Mouse (Mus musculus): ENCODE results near the gene Zfp14. TPM values are rescaled to one million over a fixed set of nuclear protein-coding genes. Genes with fewer than 3 reads are reported as not detected.

The Zfp14 gene
- total RNA-seq, 2 experiments from 2014 or later, result 1.5 to 2.0 TPM

- DNase-seq, result no peak
- intact Hi-C loops (cut with DNase I; ENCODE audit: low total_unique reads), result no loop called here
These were observed 63.6 kb downstream of the Zfp14 start for GRCm38 (mm10) chr7:29987551-29987950.

Small RNAs within 50 kb of the gene (microRNA-seq; reads per million reads assigned to microRNA genes)
- 0 reads per million in 2 experiments for gene Gm23368

Other genes starting within 250 kb of the Zfp14 start
- 1 to 10 TPM; 9.1 to 9.7 TPM for gene Zfp790, start 235.3 kb downstream of the Zfp14 start, total RNA-seq (2021)
- under 1 TPM; 0.27 to 0.35 TPM for gene Zfp940, start 197.7 kb downstream of the Zfp14 start, total RNA-seq (2021)
- gene Zfp420, start 191.4 kb downstream of the Zfp14 start, total RNA-seq (2021), result 1 to 10 TPM; 2.2 to 2.6 TPM
- 1 to 10 TPM; 6.0 to 8.0 TPM for gene Zfp27, start 144.8 kb downstream of the Zfp14 start, total RNA-seq (2021)
- gene Zfp383, start 143.2 kb downstream of the Zfp14 start, total RNA-seq (2021), result 1 to 10 TPM; 5.9 to 8.1 TPM
- gene Zfp74, start 97.3 kb downstream of the Zfp14 start, total RNA-seq (2021), result 1 to 10 TPM; 4.8 to 7.3 TPM
- 10 to 100 TPM; 28.5 to 42.5 TPM for gene Zfp568, start 67.4 kb downstream of the Zfp14 start, total RNA-seq (2021)
- 1 to 10 TPM; 1.0 to 1.6 TPM for gene Zfp82, start 21.5 kb upstream of the Zfp14 start, total RNA-seq (2021)
- under 1 TPM in 1 of 2 experiments, not detected in 1; 0.80 TPM for gene Gm26920, start 39.0 kb upstream of the Zfp14 start, total RNA-seq (2021)
- gene Zfp566, start 39.1 kb upstream of the Zfp14 start, total RNA-seq (2021), result 1 to 10 TPM; 1.1 to 1.8 TPM
- gene Zfp260, start 43.4 kb upstream of the Zfp14 start, total RNA-seq (2021), result 10 to 100 TPM; 29.9 to 33.5 TPM
- gene Zfp382, start 70.6 kb upstream of the Zfp14 start, total RNA-seq (2021), result 1 to 10 TPM; 1.6 to 2.9 TPM
- 10 to 100 TPM; 23.5 to 27.0 TPM for gene Zfp146, start 118.4 kb upstream of the Zfp14 start, total RNA-seq (2021)
- 100 to 1,000 TPM; 827 to 966 TPM for gene Cox7a1, start 132.8 kb upstream of the Zfp14 start, total RNA-seq (2021)
- 100 to 1,000 TPM; 275 to 320 TPM for gene Capns1, start 147.4 kb upstream of the Zfp14 start, total RNA-seq (2021)
- 10 to 100 TPM; 56.0 to 61.2 TPM for gene Polr2i, start 180.6 kb upstream of the Zfp14 start, total RNA-seq (2021)
- gene Tbcb, start 180.9 kb upstream of the Zfp14 start, total RNA-seq (2021), result 10 to 100 TPM; 26.8 to 37.2 TPM
- under 1 TPM in 1 of 2 experiments, not detected in 1; 0.33 TPM for gene Ovol3, start 184.3 kb upstream of the Zfp14 start, total RNA-seq (2021)
- under 1 TPM; 0.16 to 0.29 TPM for gene Thap8, start 228.7 kb upstream of the Zfp14 start, total RNA-seq (2021)
- 1 to 10 TPM; 2.9 to 3.1 TPM for gene Wdr62, start 229.0 kb upstream of the Zfp14 start, total RNA-seq (2021)
- 10 to 100 TPM; 18.2 to 20.9 TPM for gene Clip3, start 240.3 kb upstream of the Zfp14 start, total RNA-seq (2021)